Mouse (Mus musculus) megakaryocyte, embryonic 14.5 days (primary cell): ENCODE measurements around the gene Sbf2.

Experiments
- FLI1 ChIP-seq: IDR thresholded peaks from 2 replicates; pipeline ENCODE4 v1.6.1; 2012; ENCODE audit warnings: low read length, inconsistent platforms, mixed read lengths
- GATA1 ChIP-seq: IDR thresholded peaks from 3 replicates; pipeline ENCODE4 v1.6.1; 2012; ENCODE audit warnings: mixed read lengths, low read length, inconsistent platforms, borderline replicate concordance

DNA sequence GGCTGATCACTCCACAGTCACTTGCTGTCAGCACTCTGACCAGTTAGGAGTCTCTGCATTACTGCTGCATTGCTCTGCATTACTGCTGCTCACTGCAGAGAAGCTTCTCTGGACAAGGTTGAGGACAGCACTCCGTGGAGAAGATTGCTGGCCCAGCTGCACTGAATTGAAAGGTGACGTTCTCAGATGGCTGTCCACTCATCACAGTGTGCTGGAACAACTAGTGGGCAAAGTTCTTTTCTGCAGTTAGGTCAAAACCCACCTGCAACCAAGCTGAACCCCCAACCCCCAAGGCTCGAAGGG lies 328.9 kb downstream of the Sbf2 start:
- TF ChIP-seq GATA1: no peak
- TF ChIP-seq FLI1: no peak
